Mouse (Mus musculus): ENCODE measurements around the gene Ces4a. TPM values are rescaled to one million over a fixed set of nuclear protein-coding genes. Genes with fewer than 3 reads are reported as not detected.
A peak's percentile ranks its signal among the peaks of the same experiment; 100 is the strongest.

The Ces4a gene
- total and polyA plus RNA-seq, 3 experiments, result not detected

GRCm38 (mm10) chr8:105170381-105171115, 38.9 kb downstream of the Ces4a start, which contains the start of gene Cbfb:
TSS of gene Cbfb (plus strand) at chr8:105170674.
- Histone ChIP-seq H3K4me1 (ENCODE audit: control insufficient read depth in 1 of 2, insufficient read depth in 2 of 2, low read length in 2 of 2) (peaks cover 4 to 17% of the 10 kb centered on the region in 2 experiments), H3K9me3 (replicated peaks; ENCODE audit: insufficient read depth, low read length) (no peaks in the 10 kb centered on the region), H3K79me2 (ENCODE audit: control insufficient read depth, insufficient read depth, low read length, poor library complexity) (peaks cover 29% of the 10 kb centered on the region), H3K4me3 (ENCODE audit: control insufficient read depth in 1 of 2, insufficient read depth in 1 of 2, low read depth in 2 of 2, low read length in 2 of 2) (peak within 1 kb of the TSS; percentile 79 to 89), H3K36me3 (ENCODE audit: control insufficient read depth in 1 of 2, insufficient read depth in 2 of 2, low read length in 2 of 2) (peaks cover 0 to 18% of the 10 kb centered on the region in 2 experiments; a peak in 3 of 4 replicates), H3K9ac (ENCODE audit: control insufficient read depth, low read depth, low read length, poor library complexity, severe bottlenecking) (peak within 1 kb of the TSS; percentile 99), H3K27me3 (ENCODE audit: control insufficient read depth in 1 of 2, insufficient read depth in 2 of 2, low read length in 2 of 2) (no peaks in the 10 kb centered on the region), H3K27ac (ENCODE audit: control insufficient read depth, low read depth, low read length) (peak within 1 kb of the TSS; percentile 90)
- DNase-seq (ENCODE audit: low read depth, low spot score), result peak; percentile 99
- TF ChIP-seq GABPA (IDR thresholded peaks at IDR 0.05; ENCODE audit: low read depth, low read length), result no peak
- no peak for TF ChIP-seq TAL1 (IDR thresholded peaks at IDR 0.05; ENCODE audit: low read length)
- TF ChIP-seq ZMIZ1 (IDR thresholded peaks at IDR 0.05; ENCODE audit: low read depth, low read length), result 0 out of 2 replicates have a peak, but pooled peaks have one; percentile 43
- no peak for TF ChIP-seq JUND (IDR thresholded peaks at IDR 0.05; ENCODE audit: low read depth, low read length)
- TF ChIP-seq ZNF384 (IDR thresholded peaks at IDR 0.05; ENCODE audit: low read depth, low read length), result no peak
- TF ChIP-seq EP300 (IDR thresholded peaks at IDR 0.05; ENCODE audit: low read depth in 1 of 2, low read length in 2 of 2), result peak in 1 of 2 experiments; percentile 11; a peak in 1 of 4 replicates
- no peak for TF ChIP-seq MYB (IDR thresholded peaks at IDR 0.05; ENCODE audit: low read depth, low read length)
- TF ChIP-seq USF2 (IDR thresholded peaks at IDR 0.05; ENCODE audit: borderline replicate concordance in 1 of 2, insufficient read depth in 1 of 2, low read depth in 1 of 2, low read length in 2 of 2), result no peak
- TF ChIP-seq CTCF (IDR thresholded peaks at IDR 0.05 in 2 of 3, conservative IDR thresholded peaks at IDR 0.05 in 1 of 3; ENCODE audit: control insufficient read depth in 1 of 3, insufficient read depth in 1 of 3, low read depth in 2 of 3, low read length in 3 of 3, poor library complexity in 1 of 3, severe bottlenecking in 1 of 3), result no peak
- TF ChIP-seq TCF12 (IDR thresholded peaks at IDR 0.05; ENCODE audit: low read depth, low read length), result 0 out of 2 replicates have a peak, but pooled peaks have one; percentile 15
- no peak for TF ChIP-seq POLR2AphosphoS5 (IDR thresholded peaks at IDR 0.05; ENCODE audit: borderline replicate concordance, low read depth, low read length)
- TF ChIP-seq BHLHE40 (IDR thresholded peaks at IDR 0.05; ENCODE audit: borderline replicate concordance, low read depth, low read length), result no peak
- peak; percentile 49; the same call in 1 of the 2 replicates for TF ChIP-seq ELF1 (IDR thresholded peaks at IDR 0.05; ENCODE audit: low read depth, low read length)
- peak; percentile 81 for TF ChIP-seq SIN3A (IDR thresholded peaks at IDR 0.05; ENCODE audit: low read length)
- peak; percentile 47; the same call in 1 of the 2 replicates for TF ChIP-seq NELFE (IDR thresholded peaks at IDR 0.05; ENCODE audit: low read depth, low read length)
- no peak for TF ChIP-seq ZKSCAN1 (IDR thresholded peaks at IDR 0.05; ENCODE audit: low read depth, low read length)
- peak; percentile 54; the same call in 1 of the 2 replicates for TF ChIP-seq E2F4 (IDR thresholded peaks at IDR 0.05; ENCODE audit: borderline replicate concordance, low read depth, low read length)
- peak; percentile 97 for TF ChIP-seq NRF1 (IDR thresholded peaks at IDR 0.05; ENCODE audit: insufficient read depth, low read depth, low read length, poor library complexity, severe bottlenecking)
- peak; percentile 62 for TF ChIP-seq HCFC1 (IDR thresholded peaks at IDR 0.05; ENCODE audit: low read depth, low read length)
- 0 out of 2 replicates have a peak, but pooled peaks have one; percentile 9 for TF ChIP-seq CHD1 (IDR thresholded peaks at IDR 0.05; ENCODE audit: low read depth, low read length)
- peak; percentile 44; the same call in 1 of the 2 replicates for TF ChIP-seq MXI1 (IDR thresholded peaks at IDR 0.05; ENCODE audit: low read depth, low read length)
- TF ChIP-seq MAFK (IDR thresholded peaks at IDR 0.05; ENCODE audit: borderline replicate concordance, low read depth, low read length), result no peak
- TF ChIP-seq POLR2A (IDR thresholded peaks at IDR 0.05; ENCODE audit: control insufficient read depth in 1 of 2, insufficient read depth in 1 of 2, low read depth in 1 of 2, low read length in 2 of 2, poor library complexity in 1 of 2), result peak in 1 of 2 experiments; percentile 37; a peak in 1 of 4 replicates
- TF ChIP-seq MYC (IDR thresholded peaks at IDR 0.05; ENCODE audit: low read depth, low read length), result no peak
- 0 out of 2 replicates have a peak, but pooled peaks have one; percentile 26 for TF ChIP-seq TBP (IDR thresholded peaks at IDR 0.05; ENCODE audit: low read depth, low read length)
- no peak for TF ChIP-seq USF1 (IDR thresholded peaks at IDR 0.05; ENCODE audit: low read depth, low read length)
- peak; percentile 79; the same call in 1 of the 2 replicates for TF ChIP-seq MAZ (IDR thresholded peaks at IDR 0.05; ENCODE audit: low read depth, low read length)
- no peak for TF ChIP-seq CHD2 (IDR thresholded peaks at IDR 0.05; ENCODE audit: low read length)
- TF ChIP-seq KAT2A (conservative IDR thresholded peaks at IDR 0.05; ENCODE audit: low read depth, low read length), result no peak
- TF ChIP-seq UBTF (IDR thresholded peaks at IDR 0.05; ENCODE audit: borderline replicate concordance, insufficient read depth, low read depth, low read length), result 0 out of 2 replicates have a peak, but pooled peaks have one; percentile 50
- no peak for TF ChIP-seq ETS1 (IDR thresholded peaks at IDR 0.05; ENCODE audit: low read depth, low read length)
- peak; percentile 49; the same call in 1 of the 2 replicates for TF ChIP-seq MAX (IDR thresholded peaks at IDR 0.05; ENCODE audit: low read length)
- TF ChIP-seq GATA1 (IDR thresholded peaks at IDR 0.05; ENCODE audit: low read depth, low read length), result no peak
- TF ChIP-seq ZC3H11A (IDR thresholded peaks at IDR 0.05; ENCODE audit: low read depth, low read length), result no peak
- no peak for TF ChIP-seq RAD21 (IDR thresholded peaks at IDR 0.05; ENCODE audit: low read depth, low read length)
